Mouse (Mus musculus): ENCODE results near the gene Iapp.
"Not testable (repeated sequence)": the region's sequence is repeated elsewhere in the genome, so short reads cannot be mapped to it uniquely, and the experiment has no call there.

Gene Iapp

GRCm38 (mm10) chr6:142298098-142298497, at the start of gene Iapp:
Gene Iapp, plus strand, starts transcription at chr6:142298423.
- no peak for DNase-seq (ENCODE audit: low spot score)

DNA sequence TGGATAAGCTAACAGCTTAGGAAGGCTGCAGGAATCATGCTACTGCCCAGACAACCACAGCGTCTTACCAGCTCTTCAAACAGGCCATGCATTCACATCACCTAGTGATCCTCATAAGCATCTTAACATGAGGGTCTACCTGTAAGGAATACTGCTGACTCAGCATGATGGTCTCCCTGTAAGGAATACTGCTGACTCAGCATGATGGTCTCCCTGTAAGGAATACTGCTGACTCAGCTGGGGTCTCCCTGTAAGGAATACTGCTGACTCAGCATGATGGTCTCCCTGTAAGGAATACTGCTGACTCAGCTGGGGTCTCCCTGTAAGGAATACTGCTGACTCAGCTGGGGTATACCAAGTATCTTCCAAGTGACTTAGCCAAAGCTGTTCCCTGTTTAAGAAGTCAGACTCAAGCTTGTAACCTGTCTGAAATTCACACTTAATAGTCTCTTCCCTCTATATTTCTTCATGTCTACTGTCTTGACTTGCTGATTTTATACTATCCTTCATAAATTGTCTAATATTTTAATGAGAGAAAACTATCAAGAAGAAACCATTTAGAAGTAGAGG, 47.4 kb upstream of the Iapp start:
- DNase-seq (ENCODE audit: low spot score) = not testable (repeated sequence)

DNA sequence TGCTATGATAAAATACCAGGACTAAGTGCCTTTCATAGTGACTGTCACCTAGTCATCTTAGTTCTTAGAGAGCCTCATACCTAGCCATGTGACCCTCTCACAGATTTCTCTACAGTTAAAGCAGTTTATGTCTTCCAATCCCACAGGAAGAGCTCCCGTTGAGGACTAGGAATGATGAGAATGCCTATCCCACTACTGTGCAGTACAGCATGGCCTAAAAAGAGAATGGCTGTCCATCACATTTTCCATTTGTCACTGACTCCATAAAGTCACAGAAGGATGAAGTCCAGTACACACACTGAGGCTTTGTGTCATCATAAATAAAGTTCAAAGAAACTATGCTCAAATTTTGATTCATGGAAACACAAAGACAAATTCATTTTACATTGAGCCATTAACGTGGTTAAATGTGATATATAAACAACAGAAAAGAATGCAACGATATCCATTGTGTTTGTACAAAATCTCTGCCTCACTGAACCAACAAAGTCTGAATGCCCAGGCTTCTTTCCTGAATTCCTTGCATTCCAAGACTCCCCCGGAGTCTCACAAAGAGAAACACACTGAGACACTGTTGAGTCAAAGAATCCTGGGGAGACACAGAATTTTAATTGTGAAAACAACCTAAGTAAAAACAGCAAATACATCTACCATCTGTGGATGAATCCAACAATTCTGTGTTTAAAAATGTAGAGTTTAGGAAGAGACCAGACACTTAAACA, 22.3 kb upstream of the Iapp start:
- DNase-seq (ENCODE audit: low spot score) = no peak

DNA sequence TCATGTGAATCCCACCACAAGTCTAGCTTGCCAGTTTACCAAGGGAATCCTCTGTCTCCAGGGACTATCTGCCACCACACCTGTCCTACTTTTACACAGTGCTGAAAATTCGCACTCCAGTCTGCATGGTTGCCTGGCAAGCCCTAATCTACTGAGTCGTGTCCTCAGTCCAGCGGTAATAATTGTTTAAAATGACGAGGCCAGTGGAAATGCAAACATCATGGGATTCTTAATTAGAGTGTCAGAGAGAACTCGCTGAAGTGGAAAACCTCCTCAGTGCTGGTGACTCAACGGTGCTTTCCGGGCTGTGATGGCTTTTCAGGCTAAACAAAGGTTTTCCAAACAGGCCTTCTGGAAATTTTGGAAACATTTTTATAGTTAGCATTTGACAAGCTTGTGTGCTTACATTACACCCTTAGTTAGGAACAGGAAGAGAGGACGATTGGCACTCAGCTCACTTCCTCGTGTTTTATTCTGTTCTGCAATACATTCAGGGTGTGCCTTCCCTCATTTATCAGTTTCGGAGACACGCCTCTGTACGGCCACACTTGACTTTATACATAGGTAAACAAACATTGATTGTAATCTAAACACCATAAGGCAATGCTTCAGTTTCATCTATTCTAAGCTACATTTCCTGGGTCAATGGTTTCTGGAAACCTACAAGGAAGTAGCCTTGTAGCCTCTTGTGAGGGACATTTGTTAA, 8.7 kb upstream of the Iapp start:
- no peak for DNase-seq (ENCODE audit: low spot score)

DNA sequence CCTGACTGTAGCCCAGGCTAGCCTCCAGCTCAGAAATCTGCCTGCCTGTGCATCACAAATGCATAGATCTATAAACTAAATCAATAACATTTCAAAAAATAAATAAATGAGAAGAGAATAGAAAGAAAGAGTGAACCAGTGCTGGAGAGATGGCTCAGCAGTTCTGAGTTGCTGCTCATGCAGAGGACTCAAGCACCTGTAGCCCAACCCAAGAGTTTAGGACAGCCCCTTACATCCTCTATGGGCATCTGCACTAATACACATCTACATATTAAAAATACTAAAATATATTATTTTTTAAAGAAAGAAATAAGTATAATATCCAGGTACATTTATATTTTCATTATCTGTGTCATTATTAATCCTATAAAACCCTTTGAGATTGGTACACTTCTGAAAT, 6.9 kb downstream of the Iapp start:
- no peak for DNase-seq (ENCODE audit: low spot score)

GRCm38 (mm10) chr6:142314285-142314684, 16.1 kb downstream of the Iapp start:
- no peak for DNase-seq (ENCODE audit: low spot score)

DNA sequence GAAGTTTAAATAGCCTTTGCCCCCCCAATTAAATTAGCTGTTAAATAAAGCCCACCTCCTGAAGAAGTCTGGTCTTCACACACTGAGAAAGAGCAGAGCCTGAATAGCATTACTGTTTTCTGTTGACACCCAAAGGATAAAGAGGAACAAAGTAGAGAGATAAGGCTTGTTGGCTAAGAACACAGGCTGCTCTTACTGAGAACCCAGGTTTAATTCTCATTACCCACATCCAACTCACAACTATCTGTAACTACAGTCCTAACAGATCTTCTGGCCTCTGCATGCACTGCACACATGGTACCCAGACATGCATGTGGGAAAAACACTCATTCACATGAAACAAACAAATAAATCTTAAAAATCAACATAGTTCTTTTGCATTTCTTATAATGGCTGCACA, 18.9 kb downstream of the Iapp start:
- DNase-seq (ENCODE audit: low spot score) = no peak

- no peak for DNase-seq (ENCODE audit: low spot score)
Observed at GRCm38 (mm10) chr6:142322881-142323280, 24.7 kb downstream of the Iapp start, which contains the start of gene Slco1a5. Gene Slco1a5, minus strand, starts transcription at chr6:142322981.

DNA sequence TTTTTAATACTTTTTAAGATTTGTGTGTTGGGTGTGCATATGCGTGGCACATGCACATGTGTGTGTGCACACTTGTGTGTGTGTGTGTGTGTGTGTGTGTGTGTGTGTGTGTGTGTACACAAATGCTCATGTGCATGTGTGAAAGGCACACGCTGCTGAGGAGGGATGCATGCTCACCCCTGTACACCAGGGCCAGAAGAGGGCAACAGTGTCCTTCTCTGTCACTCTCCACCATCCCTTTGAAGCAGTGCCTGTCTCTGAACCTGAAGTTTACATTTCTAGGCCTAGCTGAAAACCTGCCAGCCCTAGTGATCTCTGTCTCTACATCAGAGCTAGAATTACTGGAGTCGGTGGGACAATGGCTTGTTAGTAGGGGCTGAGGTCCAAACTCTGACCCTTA, 28.4 kb downstream of the Iapp start:
- no peak for DNase-seq (ENCODE audit: low spot score)

- no peak for DNase-seq (ENCODE audit: low spot score)
Observed at GRCm38 (mm10) chr6:142329201-142329600, 31.0 kb downstream of the Iapp start.

DNA sequence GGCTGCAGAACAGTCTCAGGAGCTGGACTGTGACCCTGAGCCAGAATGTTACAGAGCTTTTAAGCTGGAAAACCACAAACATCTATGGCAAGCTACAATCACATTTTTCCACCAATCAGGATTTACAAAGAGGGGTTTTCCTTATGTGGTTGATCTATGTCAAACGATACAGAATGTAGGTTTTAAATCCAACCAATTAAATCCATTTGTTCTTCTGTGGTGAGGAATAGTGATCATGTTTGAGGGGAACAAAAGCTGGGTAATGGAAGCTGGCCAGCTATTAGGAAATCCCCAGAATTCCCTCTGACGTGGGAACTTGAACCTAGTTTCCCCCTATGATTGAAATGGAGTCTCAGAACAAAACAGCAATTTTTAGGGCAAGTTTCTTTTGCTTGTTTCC, 40.7 kb downstream of the Iapp start:
- no peak for DNase-seq (ENCODE audit: low spot score)

DNA sequence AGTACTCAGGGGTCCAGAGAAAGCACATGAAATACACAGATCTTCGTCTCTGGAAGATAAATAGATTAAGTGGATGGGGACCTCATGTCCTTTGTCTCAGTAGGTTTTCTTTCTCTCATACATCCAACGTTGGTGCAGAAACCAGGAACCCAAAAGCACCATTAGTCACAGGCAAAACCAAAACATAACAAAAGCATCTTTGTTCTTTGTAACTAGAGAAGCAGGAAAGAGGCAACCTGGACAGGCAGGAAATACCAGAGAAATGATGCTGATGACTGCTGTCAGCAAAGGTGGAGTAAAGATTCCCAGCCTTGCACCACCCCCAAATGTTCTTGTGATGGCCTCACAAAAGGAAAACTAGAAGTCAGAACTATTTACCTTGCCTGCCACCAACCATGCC, 41.4 kb downstream of the Iapp start:
- DNase-seq (ENCODE audit: low spot score) = no peak

DNA sequence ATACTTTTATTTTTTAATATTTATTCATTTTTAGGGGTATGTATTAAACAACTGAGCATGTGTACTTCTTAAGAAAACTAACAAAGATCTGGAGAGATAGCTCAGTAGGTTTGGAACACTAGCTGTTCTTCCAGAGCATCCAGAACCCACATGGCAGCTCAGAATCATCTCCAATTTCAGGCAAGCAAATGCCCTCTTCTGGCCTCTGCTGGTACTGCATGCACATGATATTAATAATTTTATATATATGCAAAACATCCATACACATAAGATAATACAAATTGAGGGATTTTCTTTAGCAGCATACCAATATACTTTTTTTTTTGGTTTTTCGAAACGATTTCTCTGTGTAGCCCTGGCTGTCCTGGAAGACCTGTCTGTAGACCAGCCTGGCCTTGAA, 45.3 kb downstream of the Iapp start:
- DNase-seq (ENCODE audit: low spot score) = peak; percentile 50

- DNase-seq (ENCODE audit: low spot score) = peak; percentile 77
Observed at GRCm38 (mm10) chr6:142345440-142346038, 47.3 kb downstream of the Iapp start, which contains the start of gene Pyroxd1. Gene Pyroxd1, plus strand, starts transcription at chr6:142345654.

DNA sequence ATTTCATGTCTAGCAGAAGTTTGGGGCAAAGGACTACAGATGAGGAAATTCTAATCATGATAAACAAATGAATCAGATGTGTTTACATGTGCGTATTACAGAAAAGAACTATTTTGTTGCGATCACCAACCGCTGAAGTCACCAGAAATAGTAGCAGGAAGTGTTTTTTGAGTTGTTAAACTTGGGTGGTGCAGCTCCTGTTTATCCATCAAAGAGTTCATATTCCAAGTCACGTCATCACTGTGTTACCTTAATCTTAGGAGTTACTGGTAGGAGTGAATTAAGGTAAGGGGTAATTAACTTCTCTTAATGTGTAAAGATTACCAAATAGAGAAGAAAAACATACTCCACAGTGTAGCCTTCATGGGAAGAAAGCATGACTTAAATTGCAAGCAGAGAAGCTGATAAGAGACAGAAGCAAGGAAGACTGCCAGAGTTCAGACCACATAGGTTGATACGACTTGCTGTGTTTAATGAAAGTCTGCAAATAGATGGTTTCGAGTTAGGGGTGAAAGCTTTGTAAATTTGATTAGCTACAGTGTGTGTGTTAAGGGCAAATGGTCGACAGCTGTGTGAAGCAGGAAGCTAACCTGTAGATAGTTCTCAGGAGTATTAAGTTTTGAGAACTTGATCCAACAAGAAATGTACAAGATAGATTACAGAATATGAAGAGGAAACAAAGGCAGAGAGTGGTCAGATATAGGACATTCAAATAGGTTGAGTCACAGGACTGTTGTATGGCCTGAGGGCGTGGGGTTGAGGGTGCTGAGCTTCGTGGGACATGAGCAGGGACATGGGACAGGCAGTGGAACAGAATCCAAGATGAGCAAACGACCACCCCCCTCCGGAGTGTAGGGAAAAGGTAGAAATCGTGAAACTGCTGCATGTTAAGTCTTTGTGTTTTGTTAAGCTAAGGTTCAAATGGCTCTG, 48.2 kb downstream of the Iapp start:
- DNase-seq (ENCODE audit: low spot score) = peak; percentile 10

GRCm38 (mm10) chr6:142347431-142348385, 49.5 kb downstream of the Iapp start:
- no peak for DNase-seq (ENCODE audit: low spot score)

DNA sequence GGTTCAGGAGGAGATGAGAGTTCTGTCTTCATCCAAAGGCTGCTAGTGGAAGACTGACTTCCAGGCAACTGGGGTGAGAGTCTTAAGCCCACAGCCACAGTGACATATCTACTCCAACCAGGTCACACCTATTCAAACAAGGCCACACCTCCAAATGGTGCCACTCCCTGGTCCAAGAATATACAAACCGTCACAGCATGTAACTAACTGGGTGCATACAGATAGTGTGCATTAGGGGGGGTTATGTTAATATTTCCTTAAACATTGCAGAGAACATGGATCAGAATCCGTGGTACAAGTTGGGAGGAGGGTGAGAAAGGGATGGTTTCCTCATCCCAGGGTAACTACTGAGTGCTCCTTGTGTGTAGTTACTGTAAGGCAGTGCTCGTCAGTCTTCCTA, 53.9 kb downstream of the Iapp start:
- not testable (repeated sequence) for DNase-seq (ENCODE audit: low spot score)

Measured in c-Kit-positive CD71-positive TER-119-positive erythroid progenitor cells, embryonic 14.5 days (primary cell).